Mouse (Mus musculus): ENCODE results near the gene Zfp622. TPM values are rescaled to one million over a fixed set of nuclear protein-coding genes. Genes with fewer than 3 reads are reported as not detected.

The Zfp622 gene
- total and polyA plus RNA-seq, 3 experiments: 65.6 to 146 (median 84.3) TPM

- H3K4me3 ChIP-seq (replicated peaks in 1 of 3; ENCODE audit: low read depth in 2 of 3, low read length in 2 of 3, poor library complexity in 1 of 3): no peak overlapping the region
- H3K4me2 ChIP-seq (ENCODE audit: insufficient read depth, low read depth, poor library complexity, severe bottlenecking): no peak overlapping the region
- no peaks in the 10 kb centered on the region for H3K36me3 ChIP-seq (replicated peaks in 1 of 2; ENCODE audit: control insufficient read depth in 1 of 2, insufficient read depth in 1 of 2, low read length in 1 of 2)
- H3K27me3 ChIP-seq (replicated peaks): no peaks in the 10 kb centered on the region
- H3K9me3 ChIP-seq (replicated peaks; ENCODE audit: low read length): no peaks in the 10 kb centered on the region
- peaks cover 0 to 9% of the 10 kb centered on the region in 2 experiments; a peak in 2 of 4 replicates for H3K4me1 ChIP-seq (ENCODE audit: control insufficient read depth in 1 of 2, insufficient read depth in 2 of 2)
- no peak overlapping the region for H3K27ac ChIP-seq (ENCODE audit: insufficient read depth, low read depth)
- TF ChIP-seq RCOR1 (conservative IDR thresholded peaks at IDR 0.05; ENCODE audit: low read depth, low read length) (no peak), GABPA (IDR thresholded peaks at IDR 0.05; ENCODE audit: insufficient replicate concordance, low read depth, low read length) (no peak), MAZ (IDR thresholded peaks at IDR 0.05; ENCODE audit: low read depth, low read length) (no peak), KAT2A (IDR thresholded peaks at IDR 0.05; ENCODE audit: insufficient replicate concordance, low read length) (no peak), HCFC1 (IDR thresholded peaks at IDR 0.05; ENCODE audit: low read depth, low read length) (no peak), PAX5 (IDR thresholded peaks at IDR 0.05; ENCODE audit: low read length) (no peak), CTCF (conservative IDR thresholded peaks at IDR 0.05 in 1 of 2, IDR thresholded peaks at IDR 0.05 in 1 of 2; ENCODE audit: low read depth in 2 of 2, low read length in 2 of 2) (no peak), NELFE (IDR thresholded peaks at IDR 0.05; ENCODE audit: low read depth, low read length) (no peak)
- H3K79me2 ChIP-seq (replicated peaks; ENCODE audit: control insufficient read depth, extremely low read depth, insufficient read depth, poor library complexity, severe bottlenecking): no peaks in the 10 kb centered on the region
- H3K9ac ChIP-seq (ENCODE audit: insufficient read depth, low read depth): no peak overlapping the region
- DNase-seq (ENCODE audit: extremely low read depth): no peak
- dilution Hi-C loops (cut with MboI; ENCODE audit: extremely low pct_ligation_motif_present, extremely low pct_unique_long_range_greater_than_20kb, low sequenced_read_pairs) (no loop called here), in situ Hi-C loops (cut with MboI; ENCODE audit: low pct_ligation_motif_present, low pct_unique_long_range_greater_than_20kb, low sequenced_read_pairs) (no loop called here)
These were observed 37.6 kb downstream of the Zfp622 start for GRCm38 (mm10) chr15:26021721-26022120.

GRCm38 (mm10) chr15:26022636-26023035 is 38.5 kb downstream of the Zfp622 start:
- H3K4me2 ChIP-seq (ENCODE audit: insufficient read depth, low read depth, poor library complexity, severe bottlenecking): no peak overlapping the region
- in situ Hi-C loops (cut with MboI; ENCODE audit: low pct_ligation_motif_present, low pct_unique_long_range_greater_than_20kb, low sequenced_read_pairs) (no loop called here), dilution Hi-C loops (cut with MboI; ENCODE audit: extremely low pct_ligation_motif_present, extremely low pct_unique_long_range_greater_than_20kb, low sequenced_read_pairs) (no loop called here)
- H3K27ac ChIP-seq (ENCODE audit: insufficient read depth, low read depth): no peak overlapping the region
- H3K27me3 ChIP-seq (replicated peaks): no peaks in the 10 kb centered on the region
- H3K4me1 ChIP-seq (ENCODE audit: control insufficient read depth in 1 of 2, insufficient read depth in 2 of 2): 0 out of 4 replicates have a peak, but pooled peaks cover 0 to 3% of the 10 kb centered on the region in 2 experiments
- no peaks in the 10 kb centered on the region for H3K36me3 ChIP-seq (replicated peaks in 1 of 2; ENCODE audit: control insufficient read depth in 1 of 2, insufficient read depth in 1 of 2, low read length in 1 of 2)
- no peaks in the 10 kb centered on the region for H3K9me3 ChIP-seq (replicated peaks; ENCODE audit: low read length)
- no peak for DNase-seq (ENCODE audit: extremely low read depth)
- no peak overlapping the region for H3K4me3 ChIP-seq (replicated peaks in 1 of 3; ENCODE audit: low read depth in 2 of 3, low read length in 2 of 3, poor library complexity in 1 of 3)
- TF ChIP-seq NRF1 (IDR thresholded peaks at IDR 0.05; ENCODE audit: low read depth, low read length): no peak
- no peak for TF ChIP-seq SMC3 (IDR thresholded peaks at IDR 0.05; ENCODE audit: low read depth, low read length)
- TF ChIP-seq RCOR1 (conservative IDR thresholded peaks at IDR 0.05; ENCODE audit: low read depth, low read length): no peak
- TF ChIP-seq TCF12 (IDR thresholded peaks at IDR 0.05; ENCODE audit: low read depth, low read length): no peak
- TF ChIP-seq ZNF384 (IDR thresholded peaks at IDR 0.05; ENCODE audit: low read depth, low read length): no peak
- no peak for TF ChIP-seq E2F4 (IDR thresholded peaks at IDR 0.05; ENCODE audit: insufficient replicate concordance, low read depth, low read length)
- no peak for TF ChIP-seq MAZ (IDR thresholded peaks at IDR 0.05; ENCODE audit: low read depth, low read length)
- TF ChIP-seq JUND (conservative IDR thresholded peaks at IDR 0.05; ENCODE audit: low read depth, low read length): no peak
- TF ChIP-seq KAT2A (IDR thresholded peaks at IDR 0.05; ENCODE audit: insufficient replicate concordance, low read length): no peak
- no peak for TF ChIP-seq CHD1 (IDR thresholded peaks at IDR 0.05; ENCODE audit: low read depth, low read length)
- no peak for TF ChIP-seq MEF2A (IDR thresholded peaks at IDR 0.05; ENCODE audit: borderline replicate concordance, low read depth, low read length)
- no peak for TF ChIP-seq NELFE (IDR thresholded peaks at IDR 0.05; ENCODE audit: low read depth, low read length)
- H3K9ac ChIP-seq (ENCODE audit: insufficient read depth, low read depth): no peak overlapping the region
- no peaks in the 10 kb centered on the region for H3K79me2 ChIP-seq (replicated peaks; ENCODE audit: control insufficient read depth, extremely low read depth, insufficient read depth, poor library complexity, severe bottlenecking)
